Mouse (Mus musculus) ES-E14 (cell line): Measurements from ENCODE around the gene Kitl. TPM values are rescaled to one million over a fixed set of nuclear protein-coding genes. Genes with fewer than 3 reads are reported as not detected.

Source experiments
- DNase-seq: peaks from one replicate; pipeline ENCODE4 v3.0.0-alpha.2; 2013; ENCODE audit warnings: low read depth, low spot score
- H3K27ac ChIP-seq: 2 replicates; pipeline ENCODE4 v1.5.1; 2012; ENCODE audit warnings: low read depth, mild to moderate bottlenecking, low read length, moderate library complexity, mixed read lengths; ENCODE audit not compliant: poor library complexity, insufficient read depth, severe bottlenecking
- H3K36me3 ChIP-seq: 2 replicates; pipeline ENCODE4 v1.6.1; 2012; ENCODE audit warnings: mild to moderate bottlenecking, low read length, moderate library complexity, mixed read lengths; ENCODE audit not compliant: control insufficient read depth, poor library complexity, insufficient read depth, severe bottlenecking
- H3K4me1 ChIP-seq, 2 experiments: fragments of 150-350 bp in 1 of 2; sonication (generic) in 1 of 2; 2 replicates each; pipeline ENCODE4 v1.6.1; 2012; ENCODE audit warnings: low read length in 2 of 2, mild to moderate bottlenecking in 1 of 2, mixed read lengths in 1 of 2; ENCODE audit not compliant: control insufficient read depth in 2 of 2, insufficient read depth in 2 of 2, poor library complexity in 1 of 2
- H3K4me3 ChIP-seq, 2 experiments: fragments of 150-350 bp in 1 of 2; sonication (generic) in 1 of 2; 2 replicates each; pipeline ENCODE4 v1.5.1; 2012; ENCODE audit warnings: low read length in 2 of 2, low read depth in 1 of 2, mild to moderate bottlenecking in 1 of 2, mixed read lengths in 1 of 2; ENCODE audit not compliant: insufficient read depth in 1 of 2, poor library complexity in 1 of 2, severe bottlenecking in 1 of 2
- H3K9ac ChIP-seq: 2 replicates; pipeline ENCODE4 v1.6.1; 2012; ENCODE audit warnings: low read depth, mild to moderate bottlenecking, low read length, mixed read lengths; ENCODE audit not compliant: poor library complexity, insufficient read depth, severe bottlenecking
- H3K9me3 ChIP-seq: fragments of 150-350 bp; sonication (generic); 2 replicates; pipeline ENCODE4 v1.6.1; 2012; ENCODE audit warnings: low read depth, mild to moderate bottlenecking, low read length; ENCODE audit not compliant: control insufficient read depth, insufficient read depth
- CHD2 ChIP-seq: IDR thresholded peaks from 2 replicates; pipeline ENCODE4 v1.6.1; 2014; ENCODE audit warnings: mild to moderate bottlenecking, low read depth, low read length, inconsistent platforms
- HCFC1 ChIP-seq: IDR thresholded peaks from 2 replicates; pipeline ENCODE4 v1.6.1; 2012; ENCODE audit warnings: low read length, inconsistent platforms, borderline replicate concordance; ENCODE audit not compliant: insufficient read depth
- MAFK ChIP-seq: IDR thresholded peaks from 2 replicates; pipeline ENCODE4 v1.6.1; 2014; ENCODE audit warnings: mild to moderate bottlenecking, low read depth, low read length, inconsistent platforms; ENCODE audit not compliant: insufficient read depth
- ZC3H11A ChIP-seq: IDR thresholded peaks from 2 replicates; pipeline ENCODE4 v1.6.1; 2012; ENCODE audit warnings: low read depth, mild to moderate bottlenecking, inconsistent platforms, low read length, borderline replicate concordance
- ZNF384 ChIP-seq: IDR thresholded peaks from 2 replicates; pipeline ENCODE4 v1.6.1; 2012; ENCODE audit warnings: low read depth, low read length, inconsistent platforms
- in situ Hi-C, 2 experiments: fragments of 600-800 bp; cut with MboI; formaldehyde crosslinking; loops; one replicate each; pipeline ENCODE4 v1.15.1; 2025; ENCODE audit warnings: low sequenced_read_pairs in 2 of 2, inconsistent platforms in 1 of 2; ENCODE audit not compliant: unreplicated experiment in 2 of 2
- total RNA-seq: library from RNA; depleted of rRNA; stranded (reverse); fragments of 300-350 nt; gene quantifications from 2 replicates; pipeline ENCODE4 v1.2.3, GENCODE M21; 2012

Kitl gene
- total RNA-seq, 1 experiment: 8.7 TPM

GRCm38 (mm10) chr10:100038994-100039393, 23.6 kb downstream of the Kitl start:
- H3K36me3 ChIP-seq: no peaks in the 10 kb centered on the region
- DNase-seq: no peak
- H3K27ac ChIP-seq: no peak overlapping the region
- no peak for TF ChIP-seq MAFK
- no peak for TF ChIP-seq CHD2
- no peak for TF ChIP-seq HCFC1
- no peak for TF ChIP-seq ZC3H11A
- no peak for TF ChIP-seq ZNF384
- H3K9me3 ChIP-seq: no peaks in the 10 kb centered on the region
- H3K9ac ChIP-seq: no peak overlapping the region
- H3K4me1 ChIP-seq: peaks cover 3 to 11% of the 10 kb centered on the region in 2 experiments; a peak in 3 of 4 replicates
- in situ Hi-C loops: no loop called here
- no peak overlapping the region for H3K4me3 ChIP-seq

DNA sequence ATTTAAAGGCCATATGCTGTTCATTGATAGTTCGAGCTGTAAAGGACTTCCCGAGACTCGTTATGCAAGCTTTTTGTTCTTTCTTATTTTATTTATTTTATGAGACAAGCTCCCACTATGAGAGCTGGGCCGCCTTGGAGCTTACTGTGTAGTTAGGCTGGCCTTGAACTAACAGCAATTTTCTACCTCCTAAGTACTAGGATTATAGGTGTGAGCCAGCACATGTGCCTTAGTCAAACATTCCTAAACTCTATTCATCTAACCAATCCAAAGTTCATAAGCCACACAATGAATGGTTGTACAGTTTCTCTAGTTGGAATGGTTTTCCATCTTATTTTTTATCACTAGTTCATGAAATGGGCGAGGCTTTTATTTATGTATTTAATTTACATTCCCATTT, 28.3 kb downstream of the Kitl start:
- TF ChIP-seq CHD2 (no peak), HCFC1 (no peak), ZC3H11A (no peak), MAFK (no peak), ZNF384 (no peak)
- Histone ChIP-seq H3K27ac (no peak overlapping the region), H3K4me3 (no peak overlapping the region), H3K36me3 (no peaks in the 10 kb centered on the region), H3K9me3 (no peaks in the 10 kb centered on the region), H3K9ac (no peak overlapping the region), H3K4me1 (peaks cover 0 to 9% of the 10 kb centered on the region in 2 experiments; a peak in 2 of 4 replicates)
- DNase-seq: no peak
- in situ Hi-C loops: no loop called here

- in situ Hi-C loops: no loop called here
Measured at GRCm38 (mm10) chr10:100044153-100044552, 28.7 kb downstream of the Kitl start.

GRCm38 (mm10) chr10:100051146-100051783, 35.8 kb downstream of the Kitl start:
- Histone ChIP-seq H3K27ac (no peak overlapping the region), H3K4me3 (no peak overlapping the region), H3K36me3 (no peaks in the 10 kb centered on the region), H3K9me3 (no peaks in the 10 kb centered on the region), H3K9ac (no peak overlapping the region), H3K4me1 (no peaks in the 10 kb centered on the region)
- in situ Hi-C loops: no loop called here
- TF ChIP-seq MAFK: no peak
- no peak for TF ChIP-seq CHD2
- no peak for TF ChIP-seq HCFC1
- no peak for TF ChIP-seq ZNF384
- TF ChIP-seq ZC3H11A: no peak
- no peak for DNase-seq

More at GRCm38 (mm10) chr10:100044153-100044552, 28.7 kb downstream of the Kitl start:
- Histone ChIP-seq H3K9me3 (no peaks in the 10 kb centered on the region), H3K27ac (no peak overlapping the region), H3K4me1 (peaks cover 0 to 6% of the 10 kb centered on the region in 2 experiments; a peak in 2 of 4 replicates), H3K4me3 (no peak overlapping the region), H3K9ac (no peak overlapping the region), H3K36me3 (no peaks in the 10 kb centered on the region)
- TF ChIP-seq CHD2 (no peak), HCFC1 (no peak), ZC3H11A (no peak), MAFK (no peak), ZNF384 (no peak)
- no peak for DNase-seq
